Mouse (Mus musculus): ENCODE results near the gene Gdpd2. TPM values are rescaled to one million over a fixed set of nuclear protein-coding genes. Genes with fewer than 3 reads are reported as not detected.

Gene Gdpd2
- polyA plus RNA-seq, 1 experiment = 19.5 TPM

- no peak for DNase-seq
- Histone ChIP-seq H3K4me1 (ENCODE audit: control insufficient read depth, insufficient read depth, low read length) (peaks cover 3% of the 10 kb centered on the region), H3K4me3 (replicated peaks; ENCODE audit: extremely low read depth, low read depth, low read length) (no peak overlapping the region)
- TF ChIP-seq POLR2A (IDR thresholded peaks at IDR 0.05; ENCODE audit: borderline replicate concordance, extremely low read depth, low read depth, low read length) = no peak
- TF ChIP-seq CTCF (IDR thresholded peaks at IDR 0.05; ENCODE audit: insufficient read depth, low read length) = no peak
- WGBS = 64% methylated on average over 3 of the region's 3 CpGs
Measured at GRCm38 (mm10) chrX:100775405-100775804, 45.7 kb downstream of the Gdpd2 start.

GRCm38 (mm10) chrX:100776494-100776893 is 46.8 kb downstream of the Gdpd2 start:
- WGBS = 25% methylated on average over 9 of the region's 9 CpGs
- DNase-seq = peak; percentile 41
- TF ChIP-seq POLR2A (IDR thresholded peaks at IDR 0.05; ENCODE audit: borderline replicate concordance, extremely low read depth, low read depth, low read length) (no peak), CTCF (IDR thresholded peaks at IDR 0.05; ENCODE audit: insufficient read depth, low read length) (peak; percentile 52; the same call in 1 of the 2 replicates)
- Histone ChIP-seq H3K4me1 (ENCODE audit: control insufficient read depth, insufficient read depth, low read length) (peaks cover 3% of the 10 kb centered on the region), H3K4me3 (replicated peaks; ENCODE audit: extremely low read depth, low read depth, low read length) (no peak overlapping the region)

- Histone ChIP-seq H3K4me3 (replicated peaks; ENCODE audit: extremely low read depth, low read depth, low read length) (peak overlapping the region; percentile 63), H3K4me1 (ENCODE audit: control insufficient read depth, insufficient read depth, low read length) (peaks cover 3% of the 10 kb centered on the region)
- DNase-seq = peak; percentile 64
- WGBS = 35% methylated on average over 44 of the region's 49 CpGs
- TF ChIP-seq CTCF (IDR thresholded peaks at IDR 0.05; ENCODE audit: insufficient read depth, low read length) (no peak), POLR2A (IDR thresholded peaks at IDR 0.05; ENCODE audit: borderline replicate concordance, extremely low read depth, low read depth, low read length) (no peak)
Measured at GRCm38 (mm10) chrX:100776985-100777654, 47.4 kb downstream of the Gdpd2 start.

DNA sequence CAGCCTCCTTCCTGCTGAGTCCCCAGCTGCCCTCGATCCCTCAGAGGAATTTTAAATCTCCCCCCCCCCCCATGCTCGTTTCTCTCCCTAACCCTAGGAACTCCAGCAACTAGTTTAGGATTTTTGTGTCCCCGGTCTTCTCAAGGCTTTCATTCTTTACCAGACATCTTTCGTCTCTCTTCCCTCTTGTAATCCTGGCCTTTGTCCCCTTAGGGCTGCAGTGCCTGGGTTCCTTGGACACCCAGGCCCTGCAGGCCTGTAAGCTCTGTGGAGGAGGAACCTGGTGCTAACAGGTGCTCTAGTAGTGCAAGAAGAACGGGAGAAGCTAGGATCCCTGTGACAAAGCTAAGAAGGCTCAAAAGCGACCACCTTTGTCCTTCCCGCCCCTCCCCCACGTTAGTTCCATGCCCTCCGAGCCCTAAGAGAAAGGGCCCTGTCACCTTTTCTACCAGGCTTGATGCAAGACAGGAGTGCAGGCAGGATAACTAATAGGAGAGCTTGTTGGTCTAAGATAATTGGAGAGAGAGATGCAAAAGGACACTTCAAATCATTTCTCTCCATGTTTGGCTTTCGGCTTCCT is 48.1 kb downstream of the Gdpd2 start:
- no peak for DNase-seq

GRCm38 (mm10) chrX:100778397-100778796 is 48.7 kb downstream of the Gdpd2 start:
- no peak for DNase-seq
- Histone ChIP-seq H3K4me3 (replicated peaks; ENCODE audit: extremely low read depth, low read depth, low read length) (no peak overlapping the region), H3K4me1 (ENCODE audit: control insufficient read depth, insufficient read depth, low read length) (peaks cover 3% of the 10 kb centered on the region)
- no peak for TF ChIP-seq CTCF (IDR thresholded peaks at IDR 0.05; ENCODE audit: insufficient read depth, low read length)
- no peak for TF ChIP-seq POLR2A (IDR thresholded peaks at IDR 0.05; ENCODE audit: borderline replicate concordance, extremely low read depth, low read depth, low read length)
- 67% methylated on average over 5 of the region's 5 CpGs for WGBS

More for the DNA sequence above, 48.1 kb downstream of the Gdpd2 start:
- WGBS = 45% methylated on average over 10 of the region's 10 CpGs
- TF ChIP-seq CTCF (IDR thresholded peaks at IDR 0.05; ENCODE audit: insufficient read depth, low read length) (no peak), POLR2A (IDR thresholded peaks at IDR 0.05; ENCODE audit: borderline replicate concordance, extremely low read depth, low read depth, low read length) (no peak)
- peaks cover 3% of the 10 kb centered on the region for H3K4me1 ChIP-seq (ENCODE audit: control insufficient read depth, insufficient read depth, low read length)
- peak overlapping the region; percentile 63 for H3K4me3 ChIP-seq (replicated peaks; ENCODE audit: extremely low read depth, low read depth, low read length)

Other genes starting within 250 kb of the Gdpd2 start
- gene Igbp1, start 235.6 kb upstream of the Gdpd2 start, polyA plus RNA-seq (2012; rRNA removed) = 11.4 and 15.6 TPM in 2 replicates
- gene Dgat2l6, start 205.0 kb upstream of the Gdpd2 start, polyA plus RNA-seq (2012; rRNA removed) = 0.05 TPM in 1 of 2 replicates, not detected in the other
- gene Awat1, start 157.6 kb upstream of the Gdpd2 start, polyA plus RNA-seq (2012; rRNA removed) = not detected in 2 replicates
- 0.03 and 2.2 TPM in 2 replicates for gene P2ry4, start 135.0 kb upstream of the Gdpd2 start, polyA plus RNA-seq (2012; rRNA removed)
- not detected in 2 replicates for gene Arr3, start 124.4 kb upstream of the Gdpd2 start, polyA plus RNA-seq (2012; rRNA removed)
- gene Kif4, start 104.1 kb upstream of the Gdpd2 start, polyA plus RNA-seq (2012; rRNA removed) = 0.25 and 0.56 TPM in 2 replicates
- gene Pdzd11, start 103.3 kb upstream of the Gdpd2 start, polyA plus RNA-seq (2012; rRNA removed) = 15.1 and 22.5 TPM in 2 replicates
- 9.4 and 13.7 TPM in 2 replicates for gene Dlg3, start 37.8 kb downstream of the Gdpd2 start, polyA plus RNA-seq (2012; rRNA removed)